Mouse (Mus musculus): ENCODE results near the gene Scaf4. TPM values are rescaled to one million over a fixed set of nuclear protein-coding genes. Genes with fewer than 3 reads are reported as not detected.

Gene Scaf4
- total RNA-seq, 2 experiments from 2014 or later: 37.4 to 50.4 TPM

- DNase-seq: no peak
Measured at GRCm38 (mm10) chr16:90202140-90202539, 82.2 kb downstream of the Scaf4 start.

GRCm38 (mm10) chr16:90199174-90199573 is 85.1 kb downstream of the Scaf4 start:
- no peak for DNase-seq

DNA sequence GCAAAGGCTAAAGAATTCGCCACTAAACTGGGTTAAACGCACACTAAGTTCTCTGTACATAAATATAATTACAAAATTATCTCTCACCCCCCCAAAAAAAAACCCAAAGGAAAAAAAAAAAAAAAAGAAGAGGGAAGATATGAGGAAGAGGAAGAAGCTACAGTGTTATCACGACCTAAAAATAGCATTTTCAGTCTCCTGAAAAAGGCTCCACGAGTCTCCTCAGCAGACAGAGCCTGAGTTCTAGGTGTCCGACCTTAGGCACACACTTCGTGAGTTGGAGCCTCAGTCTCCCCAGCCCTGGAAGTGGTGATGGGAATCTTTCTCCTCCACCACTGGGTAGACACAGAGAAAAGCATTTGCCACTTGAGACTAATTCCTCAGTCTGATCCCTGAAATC is 85.7 kb downstream of the Scaf4 start:
- DNase-seq: no peak

- peak; percentile 88 for DNase-seq
Measured at GRCm38 (mm10) chr16:90197337-90197973, 86.8 kb downstream of the Scaf4 start.

DNA sequence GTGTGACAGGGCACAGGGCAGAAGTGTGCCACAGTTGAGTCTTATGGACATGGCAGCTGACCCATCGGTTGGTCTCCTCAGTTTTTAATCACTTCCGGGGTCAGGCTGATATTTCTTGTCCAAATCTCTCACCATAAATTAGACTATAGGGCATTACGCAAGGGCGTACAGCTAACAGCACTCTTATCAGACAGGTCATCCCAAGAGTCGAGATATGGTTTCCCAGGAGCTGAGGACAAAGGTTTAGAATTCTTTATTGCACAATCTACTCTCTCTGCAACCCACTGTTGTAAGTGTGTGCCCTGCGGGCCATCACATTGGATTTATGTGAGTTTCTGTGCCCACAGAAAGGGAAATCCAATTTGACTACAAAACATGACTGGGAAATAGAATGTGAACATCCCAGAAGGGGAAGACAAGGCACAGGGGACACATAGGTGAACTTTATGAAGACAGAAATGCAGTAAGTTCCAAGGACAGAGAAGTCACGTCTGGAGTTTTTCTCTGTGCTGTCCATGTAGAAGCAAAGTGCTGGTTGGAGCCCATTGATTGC is 87.5 kb downstream of the Scaf4 start:
- DNase-seq: no peak

- no peak for DNase-seq
Measured at GRCm38 (mm10) chr16:90193719-90194118, 90.6 kb downstream of the Scaf4 start.

- DNase-seq: no peak
Measured at GRCm38 (mm10) chr16:90191289-90191688, 93.0 kb downstream of the Scaf4 start.

- peak; percentile 66 for DNase-seq
Measured at GRCm38 (mm10) chr16:90187453-90187852, 96.8 kb downstream of the Scaf4 start.

- DNase-seq: peak; percentile 87
Measured at GRCm38 (mm10) chr16:90185928-90186588, 98.2 kb downstream of the Scaf4 start.

DNA sequence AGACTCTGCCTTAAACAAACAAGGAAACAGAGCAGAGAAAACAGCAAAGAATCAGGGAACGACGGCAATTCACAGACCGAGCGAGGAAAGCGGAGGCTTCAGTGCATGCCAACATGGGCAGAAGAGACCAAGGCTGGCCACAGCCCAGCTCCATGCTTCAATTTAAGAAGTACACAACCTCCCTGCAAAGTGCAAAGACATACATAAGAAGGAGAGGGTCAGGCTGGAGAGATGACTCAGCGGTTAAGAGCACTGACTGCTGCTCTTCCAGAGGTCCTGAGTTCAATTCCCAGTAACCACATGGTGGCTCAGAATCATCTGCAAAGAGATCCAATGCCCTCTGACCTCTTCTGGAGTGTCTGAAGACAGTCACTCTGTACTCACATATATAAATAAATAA is 100.2 kb downstream of the Scaf4 start:
- no peak for DNase-seq

DNA sequence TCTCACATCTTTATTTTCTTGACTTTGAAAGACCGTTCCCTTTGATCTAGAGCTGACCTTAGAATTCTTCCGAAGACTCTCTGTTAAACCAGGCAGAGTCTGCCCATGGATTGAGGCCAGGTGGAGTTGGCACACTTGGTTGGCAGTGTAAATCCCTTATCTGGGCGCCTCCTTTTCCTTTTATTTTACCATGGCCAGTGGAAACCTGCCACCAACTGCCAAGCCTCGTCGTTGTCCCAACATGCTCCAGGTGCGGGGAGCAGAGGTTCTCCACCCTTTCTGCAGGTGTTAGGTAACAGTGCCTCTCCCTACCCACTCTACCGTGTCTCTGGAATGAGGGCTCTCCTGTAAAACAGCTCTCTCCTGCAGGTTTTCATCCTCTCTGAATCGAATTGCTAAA is 102.6 kb downstream of the Scaf4 start:
- DNase-seq: peak; percentile 65

- no peak for DNase-seq
Measured at GRCm38 (mm10) chr16:90180975-90181374, 103.3 kb downstream of the Scaf4 start.

GRCm38 (mm10) chr16:90179892-90180291 is 104.4 kb downstream of the Scaf4 start:
- DNase-seq: no peak

GRCm38 (mm10) chr16:90178404-90178803 is 105.9 kb downstream of the Scaf4 start:
- DNase-seq: no peak

DNA sequence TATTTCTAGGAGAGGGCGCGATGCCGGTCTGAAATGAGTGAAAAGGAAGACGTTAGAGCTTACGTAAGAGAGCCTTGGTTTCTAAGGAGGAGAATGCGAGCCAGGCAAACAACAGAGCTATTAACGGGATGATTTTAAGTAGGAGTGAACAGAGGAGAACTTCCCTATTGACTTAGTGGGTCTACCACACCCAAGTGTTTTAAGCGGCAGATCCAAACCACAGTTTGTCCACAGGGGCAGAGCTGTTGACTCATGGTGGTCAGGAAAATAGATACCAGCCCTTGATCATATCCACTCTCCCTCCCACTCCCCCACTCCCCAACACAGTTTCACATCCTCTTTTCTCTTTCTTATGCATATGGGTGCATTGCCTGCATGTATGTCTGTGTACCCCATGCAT is 106.9 kb downstream of the Scaf4 start:
- DNase-seq: no peak

GRCm38 (mm10) chr16:90176472-90176871 is 107.8 kb downstream of the Scaf4 start:
- no peak for DNase-seq

Other genes starting within 250 kb of the Scaf4 start
- 10 to 100 TPM; 47.3 to 50.3 TPM for gene Tiam1, start 140.7 kb downstream of the Scaf4 start, total RNA-seq (2021)
- gene Sod1, start 63.7 kb downstream of the Scaf4 start, total RNA-seq (2021): 1,000 to 10,000 TPM; 1,099 to 1,142 TPM
- gene Hunk, start 101.5 kb upstream of the Scaf4 start, total RNA-seq (2021): 1 to 10 TPM; 5.5 to 7.7 TPM

All from adrenal gland, postnatal 10 days (tissue).